Mouse (Mus musculus) layer of hippocampus, adult 2 months (tissue): ENCODE measurements at regions not wholly inside any gene's neighbourhood (a gene's known extent, or its start where the extent isn't known, plus 50 kb on each side); places are given as distances from the start of the nearest gene placed in this dataset.

Experiments used
- DNase-seq, 2 experiments: peaks; one replicate each; pipeline ENCODE4 v3.0.0; 2022; ENCODE audit warnings: low spot score in 2 of 2
- H3K27ac ChIP-seq: fragments of 200-600 bp; 2 replicates; pipeline ENCODE4 v1.8.1; 2022
- H3K4me3 ChIP-seq: fragments of 200-600 bp; 2 replicates; pipeline ENCODE4 v1.8.1; 2022; ENCODE audit warnings: mild to moderate bottlenecking
- CTCF ChIP-seq: fragments of 200-600 bp; conservative IDR thresholded peaks from 2 replicates; pipeline ENCODE4 v1.8.1; 2022; ENCODE audit warnings: antibody characterized with exemption, mild to moderate bottlenecking, moderate library complexity

- no peak for DNase-seq
- Histone ChIP-seq H3K4me3 (no peak overlapping the region), H3K27ac (no peak overlapping the region)
- TF ChIP-seq CTCF, result no peak
Measured at GRCm38 (mm10) chr19:14740139-14740538, 142.3 kb upstream of the Tle4 start.

- Histone ChIP-seq H3K27ac (no peak overlapping the region), H3K4me3 (no peak overlapping the region)
- no peak for DNase-seq
- no peak for TF ChIP-seq CTCF
Measured at GRCm38 (mm10) chr19:14736514-14736913, 138.7 kb upstream of the Tle4 start.

GRCm38 (mm10) chr19:14725329-14725728 lies 127.5 kb upstream of the Tle4 start:
- Histone ChIP-seq H3K4me3 (no peak overlapping the region), H3K27ac (no peak overlapping the region)
- TF ChIP-seq CTCF, result no peak
- DNase-seq, result no peak

GRCm38 (mm10) chr19:14724637-14725036 lies 126.8 kb upstream of the Tle4 start:
- Histone ChIP-seq H3K4me3 (no peak overlapping the region), H3K27ac (no peak overlapping the region)
- TF ChIP-seq CTCF, result no peak
- DNase-seq, result no peak

GRCm38 (mm10) chr19:14705791-14706190 lies 107.9 kb upstream of the Tle4 start:
- Histone ChIP-seq H3K27ac (no peak overlapping the region), H3K4me3 (no peak overlapping the region)
- TF ChIP-seq CTCF, result no peak
- DNase-seq, result no peak

- peak in 1 of 2 experiments; percentile 3 for DNase-seq
- TF ChIP-seq CTCF, result no peak
- H3K4me3 ChIP-seq, result no peak overlapping the region
- no peak overlapping the region for H3K27ac ChIP-seq
Measured at GRCm38 (mm10) chr19:14701116-14701515, 103.3 kb upstream of the Tle4 start.

GRCm38 (mm10) chr19:14695369-14695768 lies 97.5 kb upstream of the Tle4 start:
- DNase-seq, result no peak
- TF ChIP-seq CTCF, result no peak
- Histone ChIP-seq H3K27ac (no peak overlapping the region), H3K4me3 (no peak overlapping the region)

- TF ChIP-seq CTCF, result peak; percentile 62
- DNase-seq, result peak in 1 of 2 experiments; percentile 15
- Histone ChIP-seq H3K4me3 (no peak overlapping the region), H3K27ac (no peak overlapping the region)
Measured at GRCm38 (mm10) chr19:14692183-14692582, 94.3 kb upstream of the Tle4 start.

- no peak for TF ChIP-seq CTCF
- no peak for DNase-seq
- Histone ChIP-seq H3K4me3 (no peak overlapping the region), H3K27ac (no peak overlapping the region)
Measured at GRCm38 (mm10) chr19:14685628-14686027, 87.8 kb upstream of the Tle4 start.

GRCm38 (mm10) chr19:14684669-14685068 lies 86.8 kb upstream of the Tle4 start:
- no peak overlapping the region for H3K4me3 ChIP-seq
- no peak overlapping the region for H3K27ac ChIP-seq
- no peak for TF ChIP-seq CTCF
- DNase-seq, result no peak

- peak; percentile 53 to 69 for DNase-seq
- H3K4me3 ChIP-seq, result no peak overlapping the region
- TF ChIP-seq CTCF, result no peak
Measured at GRCm38 (mm10) chr19:14681306-14681705, 83.5 kb upstream of the Tle4 start.

GRCm38 (mm10) chr19:14679776-14680175 lies 81.9 kb upstream of the Tle4 start:
- no peak overlapping the region for H3K4me3 ChIP-seq
- no peak overlapping the region for H3K27ac ChIP-seq
- DNase-seq, result no peak
- no peak for TF ChIP-seq CTCF

More at GRCm38 (mm10) chr19:14681306-14681705, 83.5 kb upstream of the Tle4 start:
- no peak overlapping the region for H3K27ac ChIP-seq

GRCm38 (mm10) chr19:14678584-14678983 lies 80.7 kb upstream of the Tle4 start:
- Histone ChIP-seq H3K27ac (no peak overlapping the region), H3K4me3 (no peak overlapping the region)
- no peak for DNase-seq
- TF ChIP-seq CTCF, result no peak

GRCm38 (mm10) chr19:14676929-14677328 lies 79.1 kb upstream of the Tle4 start:
- H3K4me3 ChIP-seq, result no peak overlapping the region
- DNase-seq, result no peak
- no peak for TF ChIP-seq CTCF
- no peak overlapping the region for H3K27ac ChIP-seq

GRCm38 (mm10) chr19:14670821-14671104 lies 72.9 kb upstream of the Tle4 start:
- TF ChIP-seq CTCF, result no peak
- peak overlapping the region; percentile 69; the same call in 1 of the 2 replicates for H3K27ac ChIP-seq
- no peak for DNase-seq
- no peak overlapping the region for H3K4me3 ChIP-seq
